Mouse (Mus musculus) kidney, embryonic 14.5 days (tissue): ENCODE measurements around the gene Hccs. TPM values are rescaled to one million over a fixed set of nuclear protein-coding genes. Genes with fewer than 3 reads are reported as not detected.

Source experiments
- ATAC-seq: fragments of 200-750 bp; cut with Nextera tagmentation; 2 replicates; pipeline ENCODE4 v1.8.0; 2017; ENCODE audit warnings: moderate number of reproducible peaks, mild to moderate bottlenecking, moderate TSS enrichment, moderate library complexity; ENCODE audit not compliant: low FRiP score, low TSS enrichment
- H3K27ac ChIP-seq: fragments of 300-500 bp; sonication (generic); 2 replicates; pipeline ENCODE4 v1.5.1; 2014; ENCODE audit warnings: low read depth, mild to moderate bottlenecking, low read length, moderate library complexity, mixed read lengths
- H3K27me3 ChIP-seq: fragments of 300-500 bp; sonication (generic); 2 replicates; pipeline ENCODE4 v1.6.1; 2014; ENCODE audit warnings: mild to moderate bottlenecking, low read length; ENCODE audit not compliant: control insufficient read depth, insufficient read depth
- H3K36me3 ChIP-seq: fragments of 300-500 bp; sonication (generic); 2 replicates; pipeline ENCODE4 v1.6.1; 2014; ENCODE audit warnings: low read length, mixed read lengths; ENCODE audit not compliant: control insufficient read depth, insufficient read depth
- H3K4me1 ChIP-seq: fragments of 300-500 bp; sonication (generic); 2 replicates; pipeline ENCODE4 v1.6.1; 2014; ENCODE audit warnings: low read length, mixed read lengths; ENCODE audit not compliant: control insufficient read depth, insufficient read depth
- H3K4me2 ChIP-seq: fragments of 300-500 bp; sonication (generic); replicated peaks from 2 replicates; pipeline ENCODE4 v1.6.1; 2014; ENCODE audit warnings: low read depth, mild to moderate bottlenecking, low read length
- H3K4me3 ChIP-seq: fragments of 300-500 bp; sonication (generic); 2 replicates; pipeline ENCODE4 v1.5.1; 2014; ENCODE audit warnings: mild to moderate bottlenecking, low read length
- H3K9ac ChIP-seq: fragments of 300-500 bp; sonication (generic); 2 replicates; pipeline ENCODE4 v1.6.1; 2014; ENCODE audit warnings: low read depth, mild to moderate bottlenecking, low read length, moderate library complexity
- H3K9me3 ChIP-seq: fragments of 300-500 bp; sonication (generic); 2 replicates; pipeline ENCODE4 v1.6.1; 2016; ENCODE audit warnings: low read length; ENCODE audit not compliant: control insufficient read depth
- WGBS: fragments of 180-500 bp; shearing (Covaris S2); extraction: QIAGEN DNeasy Blood & Tissue Kit; methylation state at CpG from one replicate; pipeline ENCODE4 v1.1.7; 2014; 5-methylcytosine and 5-hydroxymethylcytosine counted together
- polyA plus RNA-seq: library from polyadenylated mRNA; unstranded; fragments of >200 nt; fragmentation: Nextera tagmentation; extraction: Ambion mirVana; gene quantifications from 2 replicates; pipeline ENCODE4 v1.2.1, GENCODE M21; 2014

Gene Hccs
- polyA plus RNA-seq, 1 experiment from 2014 or later: 37.7 TPM

GRCm38 (mm10) chrX:169308559-169308958, 11.6 kb downstream of the Hccs start:
- Histone ChIP-seq H3K4me1 (no peaks in the 10 kb centered on the region), H3K9ac (no peak overlapping the region), H3K27ac (no peak overlapping the region), H3K4me3 (no peak overlapping the region), H3K9me3 (no peaks in the 10 kb centered on the region), H3K36me3 (peaks cover 8% of the 10 kb centered on the region; the same call in 1 of the 2 replicates), H3K4me2 (no peak overlapping the region), H3K27me3 (no peaks in the 10 kb centered on the region; the same call in 1 of the 2 replicates)
- no peak for ATAC-seq
- WGBS: 86% methylated on average over 3 of the region's 3 CpGs

- Histone ChIP-seq H3K9me3 (no peaks in the 10 kb centered on the region), H3K36me3 (no peaks in the 10 kb centered on the region), H3K4me2 (no peak overlapping the region), H3K4me1 (no peaks in the 10 kb centered on the region), H3K27me3 (no peaks in the 10 kb centered on the region; the same call in 1 of the 2 replicates), H3K9ac (no peak overlapping the region), H3K27ac (no peak overlapping the region), H3K4me3 (no peak overlapping the region)
- WGBS: 55% methylated on average over 3 of the region's 3 CpGs
- ATAC-seq: no peak
These were observed 16.2 kb downstream of the Hccs start for GRCm38 (mm10) chrX:169303945-169304344.

DNA sequence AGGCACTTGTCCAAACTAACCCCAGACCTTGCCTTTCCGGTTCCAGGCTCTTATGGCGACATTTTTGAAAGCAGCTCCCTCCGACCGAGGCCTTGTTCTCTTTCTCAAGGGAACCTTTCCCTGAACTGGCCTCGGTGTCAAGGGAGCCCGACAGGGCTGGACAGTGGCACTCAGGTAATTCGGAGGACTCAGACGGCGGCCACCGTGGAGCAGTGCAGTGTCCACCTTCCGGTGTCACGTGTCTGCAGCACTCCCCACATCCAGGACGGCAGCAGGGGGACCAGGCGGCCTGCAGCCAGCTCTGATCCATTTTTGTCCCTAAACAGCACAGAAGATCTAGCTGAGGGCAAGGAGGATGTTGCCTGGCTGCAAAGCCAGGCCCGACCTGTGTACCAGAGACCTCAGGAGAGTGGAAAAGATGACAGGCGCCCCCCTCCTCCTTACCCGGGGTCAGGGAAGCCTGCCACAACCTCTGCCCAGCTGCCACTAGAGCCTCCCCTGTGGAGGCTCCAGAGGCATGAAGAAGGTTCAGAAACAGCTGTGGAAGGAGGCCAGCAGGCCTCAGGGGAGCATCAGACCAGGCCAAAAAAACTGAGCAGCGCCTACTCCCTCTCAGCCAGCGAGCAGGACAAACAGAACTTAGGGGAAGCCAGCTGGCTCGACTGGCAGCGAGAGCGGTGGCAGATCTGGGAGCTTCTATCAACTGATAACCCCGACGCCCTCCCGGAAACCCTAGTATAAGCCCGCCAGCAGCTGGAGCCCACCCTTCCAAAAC, 17.7 kb downstream of the Hccs start:
- H3K9ac ChIP-seq: no peak overlapping the region
- no peak overlapping the region for H3K27ac ChIP-seq
- H3K4me1 ChIP-seq: no peaks in the 10 kb centered on the region
- no peaks in the 10 kb centered on the region for H3K9me3 ChIP-seq
- no peak for ATAC-seq
- H3K4me3 ChIP-seq: no peak overlapping the region
- no peaks in the 10 kb centered on the region for H3K36me3 ChIP-seq
- H3K4me2 ChIP-seq: no peak overlapping the region
- H3K27me3 ChIP-seq: no peaks in the 10 kb centered on the region
- WGBS: 58% methylated on average over 26 of the region's 26 CpGs

- Histone ChIP-seq H3K4me1 (no peaks in the 10 kb centered on the region), H3K4me2 (no peak overlapping the region), H3K4me3 (no peak overlapping the region), H3K9ac (no peak overlapping the region), H3K36me3 (no peaks in the 10 kb centered on the region), H3K9me3 (no peaks in the 10 kb centered on the region), H3K27me3 (no peaks in the 10 kb centered on the region), H3K27ac (no peak overlapping the region)
- 80% methylated on average over 4 of the region's 4 CpGs for WGBS
- ATAC-seq: no peak
These were observed 20.6 kb downstream of the Hccs start for GRCm38 (mm10) chrX:169299579-169299978.

DNA sequence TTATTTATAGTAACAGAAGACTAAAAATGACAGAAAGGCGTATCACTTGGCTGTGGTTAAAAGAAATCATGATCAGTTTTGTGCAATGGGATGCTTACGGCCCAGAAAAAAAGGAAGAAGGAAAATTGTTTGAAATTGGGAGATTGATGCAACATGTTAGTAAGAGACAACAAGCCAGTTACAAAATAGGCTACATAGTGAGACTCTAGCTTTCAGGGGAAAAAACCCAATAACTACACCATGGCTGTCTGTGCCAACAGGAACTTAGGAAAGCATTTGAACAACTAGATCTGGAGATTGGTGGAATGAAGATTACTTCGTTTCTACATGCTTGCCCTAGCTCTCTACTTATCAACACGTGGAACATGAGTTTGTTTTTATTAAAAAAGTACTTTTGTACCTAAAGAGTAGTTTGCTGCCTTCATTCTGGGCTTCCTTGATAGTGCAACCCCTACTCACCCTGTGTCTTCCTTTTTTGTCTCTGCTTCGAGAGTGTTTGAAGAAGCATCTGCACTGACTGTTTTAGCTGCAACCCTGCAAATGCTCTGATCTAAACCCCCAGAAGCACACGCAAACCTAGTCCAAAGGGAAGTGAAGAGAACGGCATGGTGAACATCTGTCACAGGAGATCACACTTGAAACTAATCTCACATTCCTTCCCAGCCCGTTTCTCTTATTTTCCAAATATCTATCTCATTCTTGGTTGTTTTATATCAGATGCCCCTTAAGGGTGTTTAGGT, 56.6 kb downstream of the Hccs start:
- Histone ChIP-seq H3K9ac (no peak overlapping the region), H3K4me2 (no peak overlapping the region), H3K27ac (no peak overlapping the region), H3K36me3 (no peaks in the 10 kb centered on the region), H3K9me3 (no peaks in the 10 kb centered on the region), H3K4me1 (no peaks in the 10 kb centered on the region), H3K4me3 (no peak overlapping the region), H3K27me3 (no peaks in the 10 kb centered on the region)
- no peak for ATAC-seq
- 75% methylated on average over 8 of the region's 8 CpGs for WGBS

GRCm38 (mm10) chrX:169262212-169262611, 58.0 kb downstream of the Hccs start:
- Histone ChIP-seq H3K4me1 (no peaks in the 10 kb centered on the region), H3K9ac (no peak overlapping the region), H3K9me3 (no peaks in the 10 kb centered on the region), H3K27ac (no peak overlapping the region), H3K36me3 (no peaks in the 10 kb centered on the region), H3K4me3 (no peak overlapping the region), H3K27me3 (no peaks in the 10 kb centered on the region), H3K4me2 (no peak overlapping the region)
- no peak for ATAC-seq
- 67% methylated on average over 2 of the region's 2 CpGs for WGBS

- no peak for ATAC-seq
- Histone ChIP-seq H3K9ac (no peak overlapping the region), H3K27ac (no peak overlapping the region), H3K4me2 (no peak overlapping the region), H3K36me3 (no peaks in the 10 kb centered on the region), H3K9me3 (no peaks in the 10 kb centered on the region), H3K4me3 (no peak overlapping the region), H3K4me1 (no peaks in the 10 kb centered on the region), H3K27me3 (no peaks in the 10 kb centered on the region)
- 75% methylated on average over 3 of the region's 3 CpGs for WGBS
These were observed 59.1 kb downstream of the Hccs start for GRCm38 (mm10) chrX:169261034-169261433.

DNA sequence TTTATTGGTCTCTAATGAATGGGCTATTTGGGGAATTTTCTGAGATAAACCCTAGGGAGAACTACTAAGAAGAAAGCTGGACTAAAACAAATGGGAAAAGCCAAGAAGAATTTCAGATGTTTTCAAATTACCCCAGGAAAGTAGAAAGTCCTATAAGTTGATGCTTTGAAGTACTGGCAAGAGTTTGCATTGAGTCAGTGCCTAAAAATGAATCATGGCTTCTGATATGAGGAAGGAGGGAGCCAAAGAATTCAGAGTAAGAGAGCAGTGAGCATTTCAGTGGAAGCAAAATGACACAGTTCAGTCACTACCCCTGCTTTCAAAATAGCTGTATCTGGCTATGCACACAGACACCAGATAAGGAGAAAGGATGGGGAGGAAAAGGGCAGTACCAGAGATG, 63.4 kb downstream of the Hccs start:
- H3K36me3 ChIP-seq: no peaks in the 10 kb centered on the region
- no peak for ATAC-seq
- H3K4me2 ChIP-seq: no peak overlapping the region
- H3K9me3 ChIP-seq: no peaks in the 10 kb centered on the region
- no peak overlapping the region for H3K4me3 ChIP-seq
- no peak overlapping the region for H3K27ac ChIP-seq
- no peaks in the 10 kb centered on the region for H3K27me3 ChIP-seq
- no peak overlapping the region for H3K9ac ChIP-seq
- no peaks in the 10 kb centered on the region for H3K4me1 ChIP-seq

DNA sequence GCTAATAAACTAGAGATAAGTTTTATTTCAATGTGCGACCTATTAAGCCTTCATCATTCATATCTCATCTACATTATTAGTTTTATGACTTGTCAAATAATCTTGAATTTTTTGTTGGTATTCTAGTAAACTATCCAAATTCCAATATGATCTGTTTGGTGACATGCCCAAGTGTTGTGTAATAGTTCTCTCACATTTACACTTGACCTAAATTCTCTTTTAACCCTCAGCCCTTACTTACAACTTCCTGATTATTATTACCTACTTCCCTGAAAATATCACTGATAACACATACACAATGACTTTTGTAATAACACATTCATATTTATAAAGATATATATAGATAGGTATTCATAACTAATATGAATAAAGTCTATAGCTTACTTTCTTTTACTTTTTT, 64.3 kb downstream of the Hccs start:
- 74% methylated on average over 1 of the region's 1 CpGs for WGBS
- Histone ChIP-seq H3K36me3 (no peaks in the 10 kb centered on the region), H3K9ac (no peak overlapping the region), H3K4me1 (no peaks in the 10 kb centered on the region), H3K9me3 (no peaks in the 10 kb centered on the region), H3K27ac (no peak overlapping the region), H3K27me3 (no peaks in the 10 kb centered on the region), H3K4me2 (no peak overlapping the region), H3K4me3 (no peak overlapping the region)
- no peak for ATAC-seq
